Mouse (Mus musculus) left cerebral cortex, postnatal 4 days (tissue): ENCODE measurements at regions not wholly inside any gene's neighbourhood (a gene's known extent, or its start where the extent isn't known, plus 50 kb on each side); places are given as distances from the start of the nearest gene placed in this dataset.

ENCODE experiments used
- DNase-seq: peaks from one replicate; pipeline ENCODE4 v3.0.0-alpha.2; 2022
- intact Hi-C: fragments of 180-260 bp; cut with DNase I; formaldehyde crosslinking; loops from one replicate; pipeline ENCODE4 v1.15.1; 2025

DNA sequence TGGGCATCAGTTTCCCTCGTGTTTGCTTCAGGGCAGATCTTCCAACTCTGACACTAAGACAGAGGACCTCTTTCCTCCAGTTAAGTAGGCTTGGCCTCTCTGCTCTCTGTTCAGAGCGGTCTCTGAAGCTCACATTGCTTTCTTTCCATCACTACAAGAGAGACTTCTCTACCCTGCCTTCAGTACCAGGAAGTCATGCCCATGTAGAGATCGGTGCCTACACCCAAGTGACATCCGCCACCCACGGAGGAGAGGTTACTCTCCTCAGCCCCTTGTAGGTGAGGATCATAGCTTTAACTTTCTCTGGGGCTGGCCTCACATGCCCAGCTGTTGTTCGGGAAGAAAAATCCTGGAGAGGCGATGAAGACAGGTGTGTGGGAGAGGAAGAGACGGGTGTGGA lies 155.3 kb downstream of the Zfp36l2 start:
- intact Hi-C loops = loop anchor here (10.0 kb wide), 1 partner anchor 352 kb away; no protein-coding TSS in a partner anchor
- DNase-seq = no peak

DNA sequence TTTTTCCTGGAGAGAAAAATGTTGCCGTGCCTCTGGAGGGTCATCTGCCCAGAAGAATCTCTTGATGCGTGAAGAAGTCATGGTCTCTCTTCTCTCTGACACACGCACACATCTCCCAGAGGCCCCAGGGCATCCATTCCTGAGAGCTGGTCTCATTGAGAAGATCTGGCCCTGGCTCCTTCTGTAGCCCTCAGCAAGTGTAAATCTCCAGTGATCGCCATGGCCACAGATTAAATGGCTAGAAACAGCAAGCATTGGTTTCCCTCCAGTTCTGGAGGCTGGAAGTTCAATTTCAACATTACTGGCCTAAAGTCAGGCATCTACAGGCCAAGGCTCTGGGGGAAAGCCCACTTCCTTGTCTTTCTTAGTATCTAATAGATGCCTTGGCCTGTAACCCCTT lies 155.9 kb downstream of the Zfp36l2 start:
- DNase-seq = no peak

DNA sequence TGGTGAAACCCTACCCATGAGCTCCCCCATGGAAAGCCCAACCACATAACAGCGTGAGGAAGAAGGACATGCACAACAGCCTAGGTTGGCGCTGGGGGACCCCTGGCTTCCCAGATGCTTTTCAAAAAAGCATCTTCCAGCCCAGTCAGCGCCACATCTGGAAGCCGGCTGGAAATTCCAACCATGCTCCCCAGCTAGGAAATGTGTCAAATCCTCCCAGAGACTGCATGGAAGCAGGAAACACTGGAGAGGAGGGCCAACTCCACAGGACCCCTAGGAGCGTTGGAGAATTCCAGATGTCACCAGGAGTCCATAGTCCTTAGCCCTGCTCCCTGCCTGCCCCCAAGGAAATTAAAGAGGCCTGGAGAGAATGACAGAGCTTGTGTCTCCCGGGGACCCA lies 156.4 kb downstream of the Zfp36l2 start:
- intact Hi-C loops = loop anchor here (10.0 kb wide), 1 partner anchor 353 kb away; no protein-coding TSS in a partner anchor
- no peak for DNase-seq

More for the DNA sequence above, 155.9 kb downstream of the Zfp36l2 start:
- intact Hi-C loops = loop anchor here (10.0 kb wide), 1 partner anchor 353 kb away; no protein-coding TSS in a partner anchor

DNA sequence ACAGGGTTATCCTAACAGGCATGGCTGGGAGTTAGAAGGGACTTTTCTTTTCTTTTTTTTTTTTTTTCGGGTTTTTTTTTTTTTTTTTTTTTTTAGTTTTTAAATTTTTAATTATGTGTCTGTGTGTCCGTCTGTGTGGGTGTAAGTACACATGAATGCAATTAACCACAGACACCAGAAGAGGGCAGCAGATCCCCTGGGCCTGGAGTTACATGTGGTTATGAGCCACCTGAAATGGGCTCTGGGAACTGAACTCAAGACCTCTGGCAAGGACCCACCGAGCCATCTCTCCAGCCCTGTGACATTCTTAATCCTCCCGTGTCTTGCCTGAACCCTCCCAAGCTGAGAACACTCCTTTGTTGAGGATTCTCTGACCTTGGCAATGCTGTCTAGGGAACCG lies 157.0 kb downstream of the Zfp36l2 start:
- intact Hi-C loops = loop anchor here (10.0 kb wide), 1 partner anchor 354 kb away; no protein-coding TSS in a partner anchor

DNA sequence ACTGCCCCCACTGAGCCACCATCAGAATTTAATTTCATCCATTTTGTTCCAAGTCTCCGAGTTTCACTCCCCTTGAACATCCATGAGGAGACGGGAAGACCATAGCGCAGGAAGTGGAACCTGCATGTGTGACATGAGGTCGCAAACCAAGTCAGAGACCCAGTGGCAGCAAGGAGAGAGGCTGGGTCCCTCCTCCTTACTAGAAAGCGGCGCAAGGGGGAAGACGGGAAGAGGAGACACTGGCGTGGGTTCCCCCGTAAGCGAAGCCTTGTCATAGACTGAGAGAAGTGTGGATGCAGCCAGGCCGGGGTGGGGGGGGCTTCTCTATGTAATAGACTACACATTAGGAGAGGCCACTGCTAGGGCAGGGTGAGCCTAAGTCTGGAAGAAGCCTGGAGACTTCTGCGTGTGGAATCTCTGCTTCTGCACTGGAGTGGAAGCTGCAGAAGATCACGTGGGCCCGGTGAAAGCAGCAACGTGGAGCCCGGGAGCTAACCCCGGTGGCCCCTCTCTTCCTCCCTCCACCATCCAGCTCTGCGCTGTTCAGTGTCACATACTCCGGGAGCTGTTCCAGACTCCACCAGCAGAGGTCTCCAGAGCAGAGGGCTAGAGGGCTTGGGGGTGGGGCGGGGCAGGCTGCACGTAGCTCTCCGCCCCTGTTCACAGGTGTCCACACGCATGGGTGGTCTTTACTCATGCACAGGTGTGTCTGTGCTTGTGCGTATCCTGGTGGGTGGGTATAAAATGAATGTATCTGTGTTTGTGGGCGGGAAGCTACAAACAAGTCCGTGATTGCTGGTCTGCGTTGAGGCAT lies 159.4 kb downstream of the Zfp36l2 start:
- DNase-seq = peak; percentile 90
- intact Hi-C loops = loop anchor here (5.0 kb wide), 1 partner anchor 164 kb away; no protein-coding TSS in a partner anchor

More for the DNA sequence above, 157.0 kb downstream of the Zfp36l2 start:
- no peak for DNase-seq

DNA sequence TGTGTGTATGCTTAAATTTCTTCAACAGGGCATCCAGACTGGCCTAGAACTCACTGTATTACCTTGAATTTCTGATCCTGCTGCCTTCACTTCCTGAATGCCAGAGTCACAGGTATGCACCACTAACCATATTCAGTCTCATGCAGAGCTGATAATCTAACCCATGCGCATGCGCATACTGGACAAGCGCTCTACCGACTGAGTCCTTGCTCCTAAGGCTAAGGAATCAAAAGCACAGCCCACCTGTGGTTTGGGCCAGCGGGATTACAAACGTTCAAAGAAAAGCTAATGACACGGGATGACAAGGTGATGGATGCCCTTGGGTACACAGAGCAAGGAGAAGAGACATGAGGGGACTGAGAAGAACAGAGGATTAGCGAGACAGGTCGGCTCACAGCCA lies 160.5 kb downstream of the Zfp36l2 start:
- DNase-seq = no peak
- intact Hi-C loops = loop anchor here (5.0 kb wide), 1 partner anchor 165 kb away; no protein-coding TSS in a partner anchor

DNA sequence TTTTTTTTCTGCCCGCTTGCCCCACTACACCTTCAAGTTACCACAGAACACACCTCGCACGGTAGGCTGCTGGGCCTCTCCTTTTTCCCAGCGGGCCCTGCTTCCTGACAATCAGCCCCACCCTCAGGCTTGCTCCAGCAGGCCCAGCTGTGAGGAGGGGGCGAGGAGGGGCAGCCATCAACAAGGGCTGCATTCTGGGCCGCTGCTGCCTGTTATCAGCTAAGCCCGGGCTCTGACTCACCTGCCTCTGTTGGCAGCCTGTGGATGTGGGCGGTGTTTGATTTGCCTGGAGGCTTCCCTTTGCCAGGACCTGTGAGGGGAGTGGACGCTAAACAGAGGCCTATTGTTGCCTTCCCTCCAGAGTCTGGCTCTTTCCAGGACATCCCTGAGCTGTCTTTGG lies 161.6 kb downstream of the Zfp36l2 start:
- no peak for DNase-seq
- intact Hi-C loops = loop anchor here (5.0 kb wide), 1 partner anchor 166 kb away; no protein-coding TSS in a partner anchor

DNA sequence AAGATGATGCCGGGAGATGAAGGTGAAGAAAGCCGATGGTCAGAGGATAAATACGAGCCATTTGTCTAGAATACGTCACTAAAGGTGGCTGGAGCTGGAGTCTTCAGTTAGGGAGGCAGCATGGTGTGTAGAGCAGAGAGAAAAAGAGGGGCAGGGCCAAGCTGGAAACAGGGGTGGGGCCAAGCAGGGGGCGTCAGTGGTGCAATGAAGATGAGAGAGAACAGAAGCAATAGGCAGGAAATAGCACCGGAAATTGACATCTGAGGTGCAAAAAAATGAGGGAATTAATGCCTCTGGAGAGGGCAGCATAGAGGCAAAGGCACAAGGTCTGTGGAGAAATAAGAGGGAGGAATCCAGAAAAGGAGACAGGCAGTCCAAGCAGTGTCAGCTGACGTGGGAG lies 165.4 kb downstream of the Zfp36l2 start:
- intact Hi-C loops = no loop called here
- no peak for DNase-seq

DNA sequence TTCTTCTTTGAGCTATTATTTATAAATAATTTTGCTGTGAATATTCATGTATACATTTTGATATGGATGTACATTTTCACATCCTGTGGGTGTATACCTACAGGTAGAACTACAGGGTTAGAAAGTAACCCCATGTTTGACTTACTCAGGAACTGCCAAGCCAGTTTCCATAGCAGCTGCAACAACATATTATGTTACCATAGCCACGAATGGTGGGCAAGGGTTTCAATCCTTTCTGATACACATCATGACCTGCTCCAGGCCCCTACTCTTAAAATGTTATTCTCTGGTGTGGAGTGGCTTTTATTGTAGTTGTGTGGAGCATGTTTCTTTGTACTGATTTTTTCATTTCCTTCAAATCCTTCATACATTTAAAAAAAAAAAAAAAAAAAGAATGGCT lies 168.9 kb downstream of the Zfp36l2 start:
- no peak for DNase-seq
- intact Hi-C loops = no loop called here

DNA sequence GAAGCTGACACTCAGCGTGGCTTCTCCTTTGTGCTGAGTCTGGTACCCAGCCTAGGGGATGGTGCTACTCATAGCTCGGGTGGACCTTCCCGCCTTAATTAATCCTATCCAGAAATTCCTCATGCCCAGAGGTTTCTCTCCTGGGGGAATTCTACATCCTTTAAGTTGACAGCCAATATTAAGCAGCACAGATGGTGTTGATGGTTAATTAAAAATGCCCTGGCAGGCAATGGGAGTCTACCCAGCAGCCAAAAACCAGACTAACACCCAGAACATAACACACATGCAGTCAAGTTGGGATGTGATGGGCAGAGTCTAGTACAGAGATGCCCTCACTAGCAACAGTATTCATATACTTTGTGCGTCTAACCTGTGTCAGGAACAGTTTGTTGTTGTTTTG lies 169.9 kb downstream of the Zfp36l2 start:
- intact Hi-C loops = no loop called here
- no peak for DNase-seq

DNA sequence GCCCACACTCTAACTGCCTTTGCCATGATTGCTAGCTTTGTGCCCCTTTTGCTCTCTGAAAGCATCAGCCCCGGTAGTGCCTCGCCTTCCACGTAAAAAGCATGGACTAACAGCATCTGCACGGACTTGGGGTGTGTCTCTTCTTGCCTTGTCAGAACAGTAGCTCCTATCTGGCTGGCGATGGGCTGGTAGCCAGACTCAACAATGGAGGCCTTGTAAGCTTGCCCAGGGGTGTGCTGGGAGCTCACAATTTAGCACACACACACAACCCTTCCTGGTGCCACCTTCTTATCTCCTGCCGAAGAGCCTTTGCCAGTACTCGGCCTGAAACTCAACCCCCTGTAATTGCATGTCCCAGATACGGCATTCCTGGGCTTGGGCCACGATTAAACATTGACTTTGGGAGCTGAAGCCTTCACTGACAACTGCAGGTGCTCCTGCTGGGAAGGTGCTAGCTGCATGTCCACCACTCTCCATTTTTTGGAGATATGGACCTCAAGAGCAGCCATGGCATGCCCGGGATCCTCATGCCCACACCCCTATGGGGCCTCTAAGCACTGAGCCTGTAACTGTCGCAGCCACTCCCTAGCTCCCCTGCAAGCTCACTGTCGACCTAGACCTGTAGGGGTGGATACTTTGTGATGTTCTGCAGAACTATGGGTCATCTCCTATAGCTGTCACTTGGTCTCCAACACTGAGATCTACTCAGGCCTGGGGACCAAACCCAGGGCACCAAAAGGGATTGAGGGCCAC lies 166.7 kb upstream of the Haao start:
- DNase-seq = no peak
- intact Hi-C loops = no loop called here

DNA sequence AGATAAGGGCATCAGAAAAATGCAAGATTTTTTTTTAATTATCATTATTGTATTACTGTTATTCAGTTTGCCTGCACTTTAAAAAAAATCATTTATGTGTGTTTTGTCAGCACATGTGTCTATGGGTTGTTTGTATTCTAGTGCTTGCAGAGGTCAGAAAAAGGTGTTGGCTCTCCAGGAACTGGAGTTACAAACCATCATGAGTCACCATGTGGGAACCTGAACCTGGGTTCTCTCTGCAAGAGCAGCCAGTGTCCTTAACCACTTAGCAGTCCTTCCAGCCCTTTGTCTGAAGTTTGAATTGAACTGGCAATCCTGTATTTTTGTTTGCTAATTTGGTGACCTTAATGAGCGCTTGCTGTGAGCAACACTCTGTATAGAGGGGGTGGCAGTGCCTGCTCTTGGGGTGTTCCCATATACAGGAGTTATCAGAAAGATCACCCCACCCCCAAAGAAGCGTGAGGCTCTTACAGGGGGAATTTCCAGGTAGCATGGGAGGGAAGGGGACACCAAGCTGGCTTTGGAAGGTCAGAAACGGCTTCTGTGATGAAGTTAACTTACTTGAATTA lies 162.8 kb upstream of the Haao start:
- no peak for DNase-seq
- intact Hi-C loops = no loop called here

DNA sequence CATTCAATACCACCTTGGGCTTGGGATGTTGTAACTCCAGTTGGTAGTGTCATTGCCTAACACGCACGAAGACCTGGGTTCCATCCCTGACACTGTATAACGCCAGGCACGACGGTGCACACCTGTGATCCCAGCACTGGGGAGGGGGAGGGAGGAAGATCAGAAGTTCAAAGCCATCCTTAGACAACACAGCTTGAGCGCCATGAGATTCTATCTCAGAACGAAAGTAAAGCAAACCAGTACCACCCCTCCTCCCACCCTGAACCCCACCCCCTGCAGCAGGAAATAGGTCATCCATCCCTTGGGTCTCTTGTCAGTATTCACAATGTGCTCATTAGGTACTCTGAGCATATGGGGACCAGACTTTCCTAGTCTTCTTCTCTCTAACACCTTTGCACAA lies 162.2 kb upstream of the Haao start:
- no peak for DNase-seq
- intact Hi-C loops = no loop called here

DNA sequence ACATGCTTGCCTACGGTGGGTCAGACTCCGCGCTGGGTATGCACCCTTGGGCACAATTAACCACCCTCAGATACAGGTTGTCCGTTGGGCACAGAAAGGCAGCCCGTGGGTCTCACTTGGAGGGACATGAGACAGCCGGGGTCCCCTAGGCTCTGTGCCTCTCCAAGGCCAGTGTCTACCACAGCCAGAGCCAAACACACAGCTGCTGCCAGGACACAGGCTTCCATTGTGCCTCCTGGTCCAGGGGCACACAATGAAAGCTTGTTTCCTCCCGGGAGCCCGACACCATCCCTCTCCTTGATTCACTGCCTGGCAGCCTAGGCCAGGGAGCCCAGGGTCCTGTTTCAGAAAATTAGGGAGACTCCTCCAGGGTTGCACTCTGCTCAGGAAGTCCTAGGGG lies 161.4 kb upstream of the Haao start:
- intact Hi-C loops = no loop called here
- peak; percentile 58 for DNase-seq

DNA sequence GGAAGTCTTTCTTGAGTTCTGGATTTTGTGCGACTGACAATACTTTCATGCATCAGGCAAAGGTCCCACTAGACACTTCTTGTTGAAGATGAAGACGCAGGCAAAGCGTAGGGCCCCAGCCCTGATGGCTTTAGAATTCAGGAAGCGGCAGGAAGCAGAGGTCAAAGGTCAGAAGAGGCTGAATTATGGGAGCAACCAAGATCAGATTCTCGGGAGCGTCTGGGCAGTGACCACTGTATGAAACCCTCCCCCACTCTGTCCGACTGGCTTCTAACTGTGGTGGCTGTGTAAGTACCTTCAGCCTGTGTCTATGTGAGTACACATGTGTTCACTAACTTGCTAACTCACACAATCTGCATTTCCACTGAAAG lies 160.9 kb upstream of the Haao start:
- no peak for DNase-seq
- intact Hi-C loops = no loop called here

DNA sequence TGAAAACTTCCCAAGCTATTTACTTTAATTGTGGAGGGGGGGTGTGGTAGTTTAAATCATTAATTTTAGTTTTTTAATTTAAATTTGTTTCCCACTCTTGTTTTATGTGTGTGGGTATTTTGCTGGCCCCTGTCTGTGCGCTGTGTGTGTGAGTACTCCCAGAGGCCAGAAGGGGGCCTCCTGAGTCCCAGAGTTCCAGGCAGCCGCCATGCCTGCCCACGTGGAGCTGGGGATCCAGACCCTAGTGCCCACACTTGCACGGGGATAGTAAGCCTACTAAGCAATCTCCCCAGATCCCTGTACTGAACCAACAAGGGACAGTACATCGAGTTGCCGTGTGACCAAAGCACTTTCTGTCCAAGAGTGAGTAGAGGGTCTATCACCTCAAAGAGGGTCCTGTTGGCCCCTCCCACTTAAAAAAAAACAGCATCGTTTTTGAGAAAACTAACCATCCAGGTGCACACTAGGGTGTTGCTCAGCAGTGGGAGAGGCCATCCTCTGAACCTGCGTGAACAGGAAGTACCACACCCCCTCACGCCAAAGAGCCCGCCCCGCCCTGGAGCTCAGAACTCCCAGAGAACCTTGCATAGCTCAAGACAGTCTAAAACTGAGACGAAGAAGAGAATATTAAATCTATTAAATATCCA lies 160.4 kb upstream of the Haao start:
- no peak for DNase-seq
- intact Hi-C loops = no loop called here

DNA sequence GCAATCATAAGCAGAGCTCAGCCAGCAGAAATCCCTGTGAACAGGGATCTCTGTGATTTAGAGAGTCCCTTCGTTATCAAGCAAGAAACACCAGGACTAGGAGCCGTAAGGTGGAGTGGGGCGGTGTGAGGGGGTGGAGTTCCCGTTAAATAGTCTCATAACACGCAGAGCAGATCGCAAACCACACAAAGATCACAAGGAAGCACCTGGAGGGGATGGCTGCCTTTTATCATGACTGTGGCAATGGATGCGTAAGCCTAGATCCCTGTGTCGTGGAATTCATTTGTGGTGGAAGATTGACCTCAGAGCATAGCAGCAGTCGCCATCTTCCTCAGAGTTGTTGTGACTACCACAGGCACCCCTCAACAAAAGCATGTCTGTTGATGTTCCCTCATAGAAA lies 159.0 kb upstream of the Haao start:
- DNase-seq = no peak
- intact Hi-C loops = no loop called here

DNA sequence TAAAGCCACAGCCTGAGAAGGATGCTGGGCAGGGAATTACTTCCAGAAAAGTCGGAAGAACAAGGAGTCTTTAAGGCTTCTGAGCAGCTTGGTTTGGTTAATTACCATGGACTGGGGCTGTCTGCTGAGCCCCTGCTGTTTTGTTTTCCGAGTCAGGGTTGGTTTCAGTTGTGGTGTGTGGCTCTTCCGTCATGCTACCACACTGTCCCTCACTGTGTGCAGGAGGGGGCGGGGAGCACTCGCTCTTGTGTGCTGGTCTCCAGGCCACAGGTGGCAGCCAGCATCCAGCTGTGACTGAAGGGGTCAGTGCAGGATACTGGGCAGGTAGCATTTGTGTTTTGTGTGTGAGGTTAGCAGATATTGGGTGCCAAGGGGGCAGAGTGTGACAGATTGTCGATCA lies 156.5 kb upstream of the Haao start:
- DNase-seq = no peak
- intact Hi-C loops = no loop called here

DNA sequence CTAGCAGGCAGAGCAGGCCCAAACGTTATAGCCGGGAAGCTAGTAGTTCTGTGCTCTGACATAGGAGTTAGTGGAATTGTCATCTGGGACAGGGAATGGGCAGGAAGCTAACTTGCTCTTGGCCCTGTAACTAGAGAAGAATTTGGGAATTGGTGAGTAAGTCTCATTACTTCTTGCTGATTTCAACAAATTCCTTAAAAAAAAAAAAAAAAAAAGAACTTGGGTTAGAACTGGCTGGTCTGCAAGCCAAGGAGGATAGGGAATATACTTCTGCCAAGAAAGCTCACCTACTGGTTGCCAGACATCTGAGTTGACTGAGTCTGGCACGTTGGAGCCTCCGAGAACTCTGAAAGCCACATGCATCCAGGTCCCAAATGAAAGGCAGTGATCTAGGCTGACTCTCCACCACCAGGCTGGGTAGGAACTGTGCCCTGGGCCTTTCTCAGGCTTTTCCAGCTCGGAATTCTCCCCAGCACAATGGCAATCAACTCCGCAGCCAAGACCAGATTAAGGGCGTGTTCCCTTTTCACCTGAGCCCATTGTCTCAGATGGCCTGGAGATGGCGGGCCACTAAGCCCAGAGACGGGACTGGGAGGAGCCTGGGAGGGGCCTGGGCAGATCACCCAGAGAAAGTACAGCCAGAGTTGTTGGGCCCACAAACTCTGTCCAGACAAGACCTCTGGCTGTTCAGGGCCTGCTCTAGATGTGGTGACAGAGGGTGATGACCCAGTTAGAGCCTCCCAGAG lies 155.9 kb upstream of the Haao start:
- intact Hi-C loops = no loop called here

DNA sequence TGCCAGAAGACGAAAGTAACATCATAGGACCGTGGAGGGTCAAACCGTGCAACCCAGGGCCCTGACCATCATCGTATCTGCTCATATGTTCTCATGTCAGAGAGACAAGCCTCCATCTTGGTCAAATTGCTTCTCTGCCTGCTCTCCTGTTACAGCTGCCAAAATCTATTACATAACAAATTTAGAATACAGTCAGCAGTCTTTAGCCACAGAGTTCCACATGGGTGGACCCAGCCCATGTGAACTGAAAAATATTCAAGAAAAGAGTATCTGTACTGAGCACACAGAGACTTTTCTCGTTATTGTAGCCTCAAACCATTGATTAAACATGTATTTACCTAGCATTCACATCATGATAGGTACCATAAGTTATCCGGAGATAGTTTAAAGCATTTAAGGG lies 155.2 kb upstream of the Haao start:
- no peak for DNase-seq

More for the DNA sequence above, 155.9 kb upstream of the Haao start:
- DNase-seq = no peak

More for the DNA sequence above, 155.2 kb upstream of the Haao start:
- intact Hi-C loops = no loop called here
